Mouse (Mus musculus) adrenal gland, postnatal 25 days (tissue): ENCODE data around the gene Omp. TPM values are rescaled to one million over a fixed set of nuclear protein-coding genes. Genes with fewer than 3 reads are reported as not detected.
A peak's percentile ranks its signal among the peaks of the same experiment; 100 is the strongest.
"Not testable (repeated sequence)": the region's sequence is repeated elsewhere in the genome, so short reads cannot be mapped to it uniquely, and the experiment has no call there.

Experiments used
- DNase-seq: peaks from one replicate; pipeline ENCODE4 v3.0.0; 2021; ENCODE audit warnings: mixed read lengths
- long read RNA-seq: library from polyadenylated mRNA; stranded (forward); transcript quantifications from one replicate; pipeline ENCODE4 v2.0.0, GENCODE M21; 2021
- total RNA-seq: library from RNA; stranded (reverse); gene quantifications from 2 replicates; pipeline ENCODE4 v1.2.3, GENCODE M21; 2021

Omp gene
- 5.2 and 5.4 TPM in 2 replicates for total RNA-seq
- long read RNA-seq, partial matches to known transcripts = 0 of 1 reads
- long read RNA-seq, other reads (novel, unspliced or antisense) = 0 of 1 reads

GRCm38 (mm10) chr7:98145402-98145801, at the start of gene Omp:
Gene Omp, minus strand, starts transcription at chr7:98145502.
- DNase-seq = no peak

GRCm38 (mm10) chr7:98194026-98194792, 48.9 kb upstream of the Omp start:
- peak; percentile 26 for DNase-seq

DNA sequence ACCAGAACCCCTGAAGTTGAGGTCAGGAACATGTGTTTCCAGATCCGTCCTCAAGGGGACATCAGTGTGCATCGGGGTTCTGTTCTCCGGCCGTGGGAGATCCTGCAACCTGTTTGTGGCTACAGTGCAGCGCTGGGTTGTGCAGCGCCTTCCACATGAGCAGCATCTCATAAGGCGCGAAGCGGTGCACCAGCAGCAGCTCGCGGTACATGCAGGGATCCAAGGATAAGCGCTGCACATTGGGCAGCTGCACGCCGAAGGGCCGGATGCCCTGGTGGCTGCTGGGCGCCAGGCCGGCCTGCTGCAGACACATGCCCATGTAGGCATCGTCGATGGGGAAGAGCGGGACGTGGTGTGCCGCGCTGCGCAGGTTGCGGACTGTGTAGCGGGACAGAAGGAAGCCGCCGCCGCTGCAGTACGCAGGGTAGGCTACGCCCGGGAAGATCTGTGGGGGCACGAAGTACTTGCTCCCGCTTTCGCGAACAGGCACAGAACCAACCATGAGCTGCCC, 48.3 kb upstream of the Omp start:
- peak; percentile 28 for DNase-seq

- peak; percentile 28 for DNase-seq
These were observed 46.4 kb upstream of the Omp start for GRCm38 (mm10) chr7:98191571-98192250.

DNA sequence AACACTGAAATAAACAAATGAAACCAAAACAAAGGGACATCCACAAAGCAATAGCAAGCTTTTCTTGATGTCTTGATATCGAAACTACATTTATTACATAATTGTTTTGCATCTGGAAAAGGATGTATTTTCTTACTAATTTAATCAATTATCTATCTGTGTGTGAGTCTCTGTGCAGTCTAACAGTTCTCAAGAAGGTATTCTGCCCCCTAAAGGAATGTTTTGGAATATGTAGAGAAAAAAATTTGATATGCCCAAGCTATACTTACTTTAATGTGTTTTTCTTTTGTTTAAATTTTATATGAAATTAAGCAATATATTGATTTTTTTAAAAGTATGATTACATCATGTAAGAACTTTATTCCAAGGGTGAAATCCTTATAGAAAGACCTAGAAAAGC, 45.3 kb upstream of the Omp start:
- no peak for DNase-seq

DNA sequence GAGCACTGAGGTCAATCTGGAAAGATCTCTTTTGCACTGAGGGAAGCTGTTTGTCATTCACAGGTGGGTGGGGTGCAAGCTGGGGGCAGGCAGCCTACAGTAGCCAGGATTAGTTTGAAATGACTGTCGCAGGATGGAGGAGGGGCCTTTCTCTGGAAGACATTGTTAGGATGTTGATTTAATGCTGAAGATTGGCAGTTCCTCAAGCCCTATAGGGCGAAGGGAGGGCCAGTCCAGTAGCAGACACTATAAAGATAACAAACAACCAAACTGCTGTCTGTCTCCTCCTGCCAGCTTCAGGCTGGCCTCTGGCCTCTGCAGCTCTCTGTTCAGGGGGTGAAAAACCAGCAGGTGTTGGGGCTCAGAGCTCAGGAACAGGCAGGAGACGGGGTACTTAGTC, 44.4 kb upstream of the Omp start:
- no peak for DNase-seq

GRCm38 (mm10) chr7:98188680-98189079, 43.4 kb upstream of the Omp start:
- DNase-seq = no peak

- DNase-seq = no peak
These were observed 42.9 kb upstream of the Omp start for GRCm38 (mm10) chr7:98188238-98188637.

- DNase-seq = not testable (repeated sequence)
These were observed 42.0 kb upstream of the Omp start for GRCm38 (mm10) chr7:98187332-98187731.

DNA sequence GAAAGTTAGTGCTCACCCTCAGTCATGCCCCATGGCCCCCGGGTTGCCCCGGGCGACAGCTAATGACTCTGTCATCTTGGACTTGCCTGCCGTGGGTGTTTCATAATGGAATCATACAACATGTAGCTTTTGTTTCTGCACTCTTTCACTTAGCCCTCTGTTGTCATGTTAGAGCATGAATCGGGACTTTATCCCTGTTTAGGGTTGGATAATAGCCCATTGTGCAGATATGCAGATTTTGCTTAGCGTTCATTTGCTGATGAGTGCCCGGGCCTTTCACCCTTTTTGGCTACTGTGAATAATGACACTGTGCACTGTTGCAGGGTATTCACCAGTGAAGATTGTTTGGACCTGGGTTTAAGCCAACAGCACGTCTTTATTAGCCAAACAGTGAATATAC, 41.3 kb upstream of the Omp start:
- DNase-seq = no peak

GRCm38 (mm10) chr7:98185326-98185725, 40.0 kb upstream of the Omp start:
- no peak for DNase-seq

DNA sequence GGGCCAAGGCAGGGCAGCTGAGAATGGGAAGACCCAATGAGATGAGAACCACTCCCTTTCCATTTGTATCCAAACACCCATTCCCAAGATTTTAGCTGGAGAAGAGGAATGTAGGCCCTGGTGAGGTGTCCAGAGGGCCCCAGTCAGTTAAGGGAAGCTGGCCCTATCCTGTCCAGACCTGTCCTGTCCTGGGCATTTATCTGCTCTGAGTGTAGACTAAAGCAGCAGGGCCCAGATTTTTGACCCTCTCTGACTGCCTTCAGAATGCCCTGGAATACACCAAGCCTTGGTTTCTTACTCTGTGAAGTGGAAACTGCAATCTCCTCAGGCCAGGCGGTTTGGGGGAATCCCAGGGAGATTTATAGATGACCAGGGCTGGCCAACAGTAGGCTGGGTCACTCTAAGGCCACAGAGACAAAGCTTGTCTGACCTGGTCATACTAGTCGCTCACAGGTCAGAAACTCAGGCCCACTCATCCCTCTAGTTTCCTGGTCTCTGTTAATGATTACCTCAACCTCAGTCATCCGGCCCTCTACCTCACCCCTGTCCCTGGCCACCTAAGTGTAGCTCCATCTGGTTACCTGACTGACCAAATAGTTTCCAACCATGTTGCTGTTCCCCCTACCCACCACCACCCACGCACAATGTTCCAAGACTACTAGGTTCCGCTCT, 33.4 kb upstream of the Omp start:
- no peak for DNase-seq

- DNase-seq = peak; percentile 66
These were observed 32.7 kb upstream of the Omp start, which contains the start of gene Capn5 for GRCm38 (mm10) chr7:98177929-98178559. Gene Capn5, minus strand, starts transcription at chr7:98178274.

- no peak for DNase-seq
These were observed 32.2 kb upstream of the Omp start for GRCm38 (mm10) chr7:98177566-98177928.

DNA sequence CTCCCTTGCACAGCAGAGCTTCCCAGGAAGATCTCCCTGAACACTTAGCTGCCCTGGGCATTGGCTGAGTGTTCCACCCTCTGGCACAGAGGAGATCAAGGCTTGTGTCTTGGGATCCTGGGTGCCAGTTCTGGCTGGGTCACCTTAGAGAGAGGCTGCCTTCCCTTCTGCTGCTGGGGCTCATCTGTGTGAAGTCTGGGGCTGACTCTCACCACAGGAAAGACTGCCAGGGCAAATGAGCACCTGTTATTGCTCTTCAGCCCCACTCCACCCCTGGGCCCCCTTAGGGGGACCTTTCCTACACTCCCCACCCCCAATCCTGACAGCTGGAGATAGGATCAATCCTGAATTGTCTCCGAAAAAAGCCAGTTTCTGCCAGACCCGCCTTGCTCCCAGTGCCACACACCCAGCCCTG, 31.8 kb upstream of the Omp start:
- no peak for DNase-seq

GRCm38 (mm10) chr7:98176322-98177070, 31.2 kb upstream of the Omp start:
- DNase-seq = no peak

DNA sequence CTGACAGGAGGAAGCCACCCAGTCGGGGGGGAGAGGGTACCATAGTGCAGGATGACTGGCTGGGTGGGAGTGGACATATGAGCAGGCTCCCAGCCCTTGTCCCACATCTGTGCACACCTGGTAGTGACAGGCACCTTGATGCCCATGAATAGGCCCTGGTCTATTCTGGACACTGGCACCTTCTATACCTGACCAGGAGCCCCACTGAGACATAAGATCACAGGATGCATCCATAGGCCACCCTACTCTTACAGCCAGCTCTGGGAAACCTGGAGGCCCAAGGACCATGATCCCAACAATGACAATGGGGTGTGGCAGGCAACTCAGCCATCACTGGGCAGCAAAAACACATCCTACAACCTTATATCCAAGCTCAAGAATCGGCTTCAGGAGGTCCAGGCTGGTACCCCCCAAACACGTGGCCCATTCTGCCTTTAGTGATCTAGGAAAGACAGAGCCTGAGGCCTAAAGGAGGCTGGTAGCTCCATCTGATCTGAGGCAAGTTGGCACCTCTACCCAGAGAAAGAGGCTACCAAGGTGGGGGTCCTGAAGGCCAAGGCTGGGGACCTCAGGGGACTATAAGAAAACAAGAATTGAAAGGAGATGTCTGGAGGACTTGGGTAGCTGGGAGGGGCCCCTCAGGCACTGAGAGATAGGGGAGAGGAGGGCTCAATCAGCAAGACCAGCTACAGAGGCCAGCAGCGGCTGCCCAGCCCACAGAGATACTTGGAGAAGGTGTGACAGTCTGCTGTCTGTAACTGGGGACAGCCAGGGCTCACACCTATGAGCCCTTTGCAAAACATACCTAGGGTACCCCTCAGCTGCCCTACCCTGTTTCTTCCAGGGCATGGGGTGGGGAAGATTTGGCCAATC, 29.8 kb upstream of the Omp start:
- DNase-seq = no peak

DNA sequence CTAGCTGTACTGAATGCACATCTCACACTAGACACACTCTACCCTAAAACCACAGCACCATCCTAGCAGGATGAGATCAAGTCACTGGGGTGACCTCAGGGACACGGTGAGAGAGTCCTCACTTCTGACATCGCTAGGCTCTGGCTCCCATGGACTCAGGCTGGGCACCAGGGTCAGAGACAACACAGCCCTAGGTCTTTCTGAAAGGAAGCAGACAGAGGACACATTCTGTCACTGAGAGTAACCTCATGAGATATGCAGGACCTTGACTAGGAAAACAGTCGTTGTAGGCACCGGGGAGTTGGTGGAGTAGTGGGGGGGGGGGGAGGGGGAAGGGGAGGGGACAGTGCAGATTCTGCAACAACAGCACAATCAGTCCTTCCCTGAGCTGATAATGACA, 28.1 kb upstream of the Omp start:
- no peak for DNase-seq

DNA sequence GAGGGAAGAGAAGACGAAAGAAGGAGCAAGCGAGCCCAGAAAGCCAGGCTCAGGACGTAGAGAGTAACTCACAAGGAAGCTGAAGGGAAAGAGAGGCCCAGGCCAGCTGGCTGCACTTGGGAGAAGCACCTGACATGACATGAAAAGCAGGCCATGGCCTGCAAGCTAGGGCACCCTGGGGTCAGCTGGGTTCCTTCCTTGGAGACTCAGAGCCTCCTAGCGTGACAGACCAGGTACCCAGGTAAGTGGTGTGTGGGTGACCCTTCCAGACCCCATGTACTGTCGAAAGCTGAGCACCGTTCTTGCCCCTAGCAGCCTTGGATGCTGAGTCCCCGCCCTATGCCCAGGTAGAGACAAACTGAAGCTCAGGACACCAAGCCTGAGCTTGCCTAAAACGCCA, 27.4 kb upstream of the Omp start:
- no peak for DNase-seq
